15 mouse cellular contexts compared by ENCODE assay signal in the genomic region with DNA sequence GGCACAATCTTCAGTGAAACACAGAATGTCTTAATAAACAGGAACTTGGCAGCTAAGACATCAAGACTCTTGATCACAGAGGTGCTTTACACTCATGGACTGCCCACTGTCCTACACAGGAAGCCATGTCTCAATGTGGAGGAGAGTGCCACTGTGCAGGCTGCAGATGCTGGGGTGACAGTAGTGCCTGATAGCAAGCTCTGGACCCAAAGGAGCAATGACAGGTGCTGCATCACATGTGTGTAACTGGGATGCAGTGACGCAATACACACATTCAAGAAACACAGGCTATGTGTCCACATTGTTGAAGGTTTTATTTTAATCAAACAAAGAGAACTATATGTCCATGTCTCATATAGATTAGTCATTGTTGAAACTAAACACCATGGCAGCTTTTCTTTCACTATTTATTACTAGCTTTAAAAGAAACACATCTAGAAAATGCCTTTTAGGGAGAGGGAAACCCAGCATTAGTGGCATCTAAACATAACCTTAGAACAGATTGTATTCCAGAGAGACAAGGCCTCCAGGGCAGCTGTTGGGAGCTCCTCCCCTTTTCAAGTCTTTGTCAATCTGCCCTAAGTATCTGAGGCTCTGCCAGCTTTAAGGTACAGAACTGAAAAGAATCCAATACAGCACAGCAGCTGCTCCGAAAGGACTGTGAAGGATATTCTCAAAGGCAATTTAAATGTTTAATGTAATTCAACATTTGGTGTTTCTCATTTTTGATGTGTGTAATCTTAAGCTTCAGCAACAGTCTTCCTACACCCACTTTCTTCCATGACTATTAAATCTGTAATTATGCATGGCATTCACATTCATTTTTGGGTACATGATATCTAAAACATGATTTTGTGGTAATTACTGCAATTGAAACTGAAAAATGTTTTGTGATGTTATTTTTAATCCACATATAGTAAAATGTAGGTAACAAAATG.
DNase-seq lines count a peak whose midpoint lies in the region; ATAC-seq lines count a peak whose summit lies in the region.
"Had no signal": no experiment of that assay in that cellular context is flagged by ENCODE, and none has a peak within 500 bp of the region (broad histone marks: within the 10 kb centered on the region; RNA-seq: fewer than 3 reads in every experiment).

No protein-coding gene starts in this region.

- H3K9me3 ChIP-seq in forebrain, embryonic 14.5 days (replicated peaks; ENCODE audit: control insufficient read depth, low read length), result no peaks in the 10 kb centered on the region
- H3K9me3 ChIP-seq in midbrain, embryonic 12.5 days, result no peaks in the 10 kb centered on the region
- H3K9me3 ChIP-seq: heart, embryonic 13.5 days; liver, embryonic 12.5 days had no signal

- H3K36me3 ChIP-seq in forebrain, embryonic 14.5 days (ENCODE audit: control insufficient read depth, insufficient read depth, low read length), result no peaks in the 10 kb centered on the region
- H3K36me3 ChIP-seq in midbrain, embryonic 12.5 days, result no peaks in the 10 kb centered on the region
- H3K36me3 ChIP-seq: heart, embryonic 13.5 days; liver, embryonic 12.5 days had no signal

- H3K9ac ChIP-seq in forebrain, embryonic 14.5 days (ENCODE audit: low read length), result no peak overlapping the region
- no peak overlapping the region for H3K9ac ChIP-seq in midbrain, embryonic 12.5 days (replicated peaks)
- H3K9ac ChIP-seq: heart, embryonic 13.5 days; liver, embryonic 12.5 days had no signal

- DNase-seq in left cerebral cortex, adult 11 months (ENCODE audit: low spot score), result peak; percentile 14
- DNase-seq in left cerebral cortex, adult 18-20 months (ENCODE audit: low spot score in 2 of 2), result no peak
- DNase-seq in brain, adult 2 months (ENCODE audit: low read depth, low spot score), result peak; percentile 56
- peak; percentile 66 for DNase-seq in forebrain, embryonic 14.5 days (ENCODE audit: low spot score)
- no peak for DNase-seq in adrenal gland, postnatal 36 days
- DNase-seq in embryo, embryonic 11 days, result no peak
- no peak for DNase-seq in heart, adult 9 months (ENCODE audit: low spot score in 2 of 2)
- DNase-seq: adrenal gland, adult 8-10 months; cerebellum, adult 18-20 months; kidney, postnatal 4 days; thymus, postnatal 36 days had no signal

- H3K27me3 ChIP-seq in forebrain, embryonic 14.5 days (replicated peaks; ENCODE audit: control insufficient read depth, insufficient read depth, low read length), result no peaks in the 10 kb centered on the region
- no peaks in the 10 kb centered on the region for H3K27me3 ChIP-seq in midbrain, embryonic 12.5 days
- H3K27me3 ChIP-seq: heart, embryonic 13.5 days; liver, embryonic 12.5 days had no signal

- H3K4me3 ChIP-seq in forebrain, embryonic 14.5 days (ENCODE audit: low read depth, low read length), result no peak overlapping the region
- no peak overlapping the region for H3K4me3 ChIP-seq in midbrain, embryonic 12.5 days
- H3K4me3 ChIP-seq: heart, embryonic 13.5 days; liver, embryonic 12.5 days had no signal

- no peak overlapping the region for H3K4me2 ChIP-seq in forebrain, embryonic 14.5 days (ENCODE audit: low read length)
- H3K4me2 ChIP-seq in midbrain, embryonic 12.5 days (replicated peaks), result no peak overlapping the region
- H3K4me2 ChIP-seq: heart, embryonic 13.5 days; liver, embryonic 12.5 days had no signal

- H3K27ac ChIP-seq in forebrain, embryonic 14.5 days (ENCODE audit: low read depth, low read length), result no peak overlapping the region
- H3K27ac ChIP-seq in midbrain, embryonic 12.5 days (replicated peaks), result no peak overlapping the region
- H3K27ac ChIP-seq: heart, embryonic 13.5 days; liver, embryonic 12.5 days had no signal

- ATAC-seq in forebrain, embryonic 14.5 days, result peak; percentile 82
- peak; percentile 85 for ATAC-seq in midbrain, embryonic 12.5 days (ENCODE audit: low FRiP score, low read depth)
- ATAC-seq: CD4-positive, CD25-positive, alpha-beta regulatory T cell, adult 4 months; liver, embryonic 12.5 days had no signal

- 43% methylated on average over 2 of the region's 2 CpGs for WGBS in forebrain, embryonic 14.5 days
- WGBS in midbrain, embryonic 12.5 days, result 59% methylated on average over 2 of the region's 2 CpGs

- peaks cover 4% of the 10 kb centered on the region for H3K4me1 ChIP-seq in forebrain, embryonic 14.5 days (ENCODE audit: control insufficient read depth, insufficient read depth, low read length)
- H3K4me1 ChIP-seq in midbrain, embryonic 12.5 days, result peaks cover 12% of the 10 kb centered on the region
- H3K4me1 ChIP-seq: liver, embryonic 12.5 days had no signal

Comparison
In these comparisons a context has a peak if more than half of its experiments do, and no peak if none do; other contexts are left out.
1. DNase-seq: peak in left cerebral cortex, adult 11 months (single experiment), brain, adult 2 months (single experiment) and forebrain, embryonic 14.5 days (single experiment); none in left cerebral cortex, adult 18-20 months (0 of 2), adrenal gland, postnatal 36 days (0 of 2), embryo, embryonic 11 days (single experiment) and heart, adult 9 months (0 of 2).